Mouse (Mus musculus) stomach, embryonic 14.5 days (tissue): ENCODE measurements around the gene L1cam. TPM values are rescaled to one million over a fixed set of nuclear protein-coding genes. Genes with fewer than 3 reads are reported as not detected.

Experiments
- ATAC-seq: fragments of 200-750 bp; cut with Nextera tagmentation; 2 replicates; pipeline ENCODE4 v1.8.0; 2017; ENCODE audit warnings: low read depth, moderate TSS enrichment; ENCODE audit not compliant: insufficient number of reproducible peaks, insufficient read depth, low FRiP score
- H3K27ac ChIP-seq: fragments of 300-500 bp; sonication (generic); 2 replicates; pipeline ENCODE4 v1.5.1; 2014; ENCODE audit warnings: mild to moderate bottlenecking, low read length, moderate library complexity, mixed read lengths
- H3K27me3 ChIP-seq: fragments of 300-500 bp; sonication (generic); 2 replicates; pipeline ENCODE4 v1.6.1; 2014; ENCODE audit warnings: low read length, control low read depth, mixed read lengths; ENCODE audit not compliant: control insufficient read depth, insufficient read depth
- H3K36me3 ChIP-seq: fragments of 300-500 bp; sonication (generic); 2 replicates; pipeline ENCODE4 v1.6.1; 2014; ENCODE audit warnings: mild to moderate bottlenecking, control low read depth, low read length, moderate library complexity, mixed read lengths; ENCODE audit not compliant: control insufficient read depth, insufficient read depth
- H3K4me1 ChIP-seq: fragments of 300-500 bp; sonication (generic); 2 replicates; pipeline ENCODE4 v1.6.1; 2014; ENCODE audit warnings: low read length, control low read depth, mixed read lengths; ENCODE audit not compliant: control insufficient read depth, insufficient read depth
- H3K4me2 ChIP-seq: fragments of 300-500 bp; sonication (generic); replicated peaks from 2 replicates; pipeline ENCODE4 v1.6.1; 2014; ENCODE audit warnings: low read depth, low read length, control low read depth
- H3K4me3 ChIP-seq: fragments of 300-500 bp; sonication (generic); 2 replicates; pipeline ENCODE4 v1.5.1; 2014; ENCODE audit warnings: low read depth, low read length, control low read depth
- H3K9ac ChIP-seq: fragments of 300-500 bp; sonication (generic); replicated peaks from 2 replicates; pipeline ENCODE4 v1.6.1; 2014; ENCODE audit warnings: low read depth, mild to moderate bottlenecking, control low read depth, low read length, moderate library complexity, mixed read lengths
- H3K9me3 ChIP-seq: fragments of 300-500 bp; sonication (generic); 2 replicates; pipeline ENCODE4 v1.6.1; 2016; ENCODE audit warnings: low read depth, low read length, control low read depth; ENCODE audit not compliant: control insufficient read depth
- whole genome bisulfite sequencing: fragments of 180-500 bp; shearing (Covaris S2); extraction: QIAGEN DNeasy Blood & Tissue Kit; methylation state at CpG from one replicate; pipeline ENCODE4 v1.1.7; 2014; 5-methylcytosine and 5-hydroxymethylcytosine counted together
- polyA plus RNA-seq: library from polyadenylated mRNA; unstranded; fragments of >200 nt; fragmentation: Nextera tagmentation; extraction: Ambion mirVana; gene quantifications from 2 replicates; pipeline ENCODE4 v1.2.1, GENCODE M21; 2014

The L1cam gene
- polyA plus RNA-seq, 1 experiment from 2014 or later: 12.1 TPM

- Histone ChIP-seq H3K27ac (0 out of 2 replicates have a peak within 1 kb of the TSS, but pooled peaks have one; percentile 27), H3K4me2 (peak within 1 kb of the TSS; percentile 44), H3K27me3 (no peaks in the 10 kb centered on the region), H3K4me1 (no peaks in the 10 kb centered on the region), H3K36me3 (no peaks in the 10 kb centered on the region), H3K9me3 (no peaks in the 10 kb centered on the region), H3K9ac (peak within 1 kb of the TSS; percentile 64), H3K4me3 (peak within 1 kb of the TSS; percentile 55)
- peak; percentile 85 for ATAC-seq
- WGBS: 21% methylated on average over 60 of the region's 84 CpGs
These were observed 71.4 kb downstream of the L1cam start, which contains the start of gene Pdzd4 for GRCm38 (mm10) chrX:73824185-73825151. Gene Pdzd4 (minus strand): TSS chrX:73824969.

GRCm38 (mm10) chrX:73823747-73824146, 72.2 kb downstream of the L1cam start:
- Histone ChIP-seq H3K27me3 (no peaks in the 10 kb centered on the region), H3K9me3 (no peaks in the 10 kb centered on the region), H3K4me3 (peak overlapping the region; percentile 55), H3K4me1 (no peaks in the 10 kb centered on the region), H3K4me2 (peak overlapping the region; percentile 44), H3K27ac (no peak overlapping the region), H3K9ac (no peak overlapping the region; the same call in 1 of the 2 replicates), H3K36me3 (no peaks in the 10 kb centered on the region)
- 0 out of 2 replicates have a peak, but pooled peaks have one; percentile 6 for ATAC-seq
- 24% methylated on average over 17 of the region's 17 CpGs for WGBS

GRCm38 (mm10) chrX:73816596-73817314, 79.2 kb downstream of the L1cam start:
- WGBS: 56% methylated on average over 3 of the region's 3 CpGs
- Histone ChIP-seq H3K4me3 (no peak overlapping the region), H3K36me3 (no peaks in the 10 kb centered on the region), H3K4me1 (no peaks in the 10 kb centered on the region), H3K27me3 (0 out of 2 replicates have a peak, but pooled peaks cover 4% of the 10 kb centered on the region), H3K9ac (no peak overlapping the region), H3K4me2 (no peak overlapping the region), H3K27ac (no peak overlapping the region), H3K9me3 (no peaks in the 10 kb centered on the region)
- ATAC-seq: no peak

GRCm38 (mm10) chrX:73815072-73815471, 80.8 kb downstream of the L1cam start:
- no peaks in the 10 kb centered on the region for H3K4me1 ChIP-seq
- H3K36me3 ChIP-seq: no peaks in the 10 kb centered on the region
- H3K4me3 ChIP-seq: peak overlapping the region; percentile 23
- ATAC-seq: 0 out of 2 replicates have a peak, but pooled peaks have one; percentile 61
- no peak overlapping the region for H3K27ac ChIP-seq
- H3K4me2 ChIP-seq: peak overlapping the region; percentile 33
- H3K9me3 ChIP-seq: no peaks in the 10 kb centered on the region
- H3K27me3 ChIP-seq: 0 out of 2 replicates have a peak, but pooled peaks cover 4% of the 10 kb centered on the region
- 22% methylated on average over 14 of the region's 14 CpGs for WGBS
- no peak overlapping the region for H3K9ac ChIP-seq

- Histone ChIP-seq H3K27me3 (no peaks in the 10 kb centered on the region), H3K4me2 (no peak overlapping the region), H3K9me3 (no peaks in the 10 kb centered on the region), H3K4me3 (no peak overlapping the region), H3K27ac (no peak overlapping the region), H3K4me1 (no peaks in the 10 kb centered on the region), H3K9ac (no peak overlapping the region), H3K36me3 (no peaks in the 10 kb centered on the region)
- WGBS: 54% methylated on average over 1 of the region's 1 CpGs
- no peak for ATAC-seq
These were observed 90.1 kb downstream of the L1cam start for GRCm38 (mm10) chrX:73805814-73806213.

Other genes starting within 250 kb of the L1cam start
- 27.0 and 27.7 TPM in 2 replicates for gene Pnck, start 236.0 kb downstream of the L1cam start, polyA plus RNA-seq
- gene Slc6a8, start 223.0 kb downstream of the L1cam start, polyA plus RNA-seq: 11.0 and 12.2 TPM in 2 replicates
- 254 and 260 TPM in 2 replicates for gene Bcap31, start 179.9 kb downstream of the L1cam start, polyA plus RNA-seq
- gene Abcd1, start 179.5 kb downstream of the L1cam start, polyA plus RNA-seq: 19.2 and 19.6 TPM in 2 replicates
- 0.59 and 0.78 TPM in 2 replicates for gene Plxnb3, start 139.0 kb downstream of the L1cam start, polyA plus RNA-seq
- gene Srpk3, start 121.7 kb downstream of the L1cam start, polyA plus RNA-seq: 2.3 and 2.7 TPM in 2 replicates
- gene Idh3g, start 109.2 kb downstream of the L1cam start, polyA plus RNA-seq: 217 and 238 TPM in 2 replicates
- 227 and 236 TPM in 2 replicates for gene Ssr4, start 109.1 kb downstream of the L1cam start, polyA plus RNA-seq
- gene Pdzd4, start 71.1 kb downstream of the L1cam start, polyA plus RNA-seq: 1.6 and 1.9 TPM in 2 replicates
- not detected in 2 replicates for gene Avpr2, start 4.0 kb downstream of the L1cam start, polyA plus RNA-seq
- gene Arhgap4, start 25.8 kb upstream of the L1cam start, polyA plus RNA-seq: 3.0 and 3.2 TPM in 2 replicates
- 126 and 137 TPM in 2 replicates for gene Naa10, start 25.8 kb upstream of the L1cam start, polyA plus RNA-seq
- 38.6 and 43.9 TPM in 2 replicates for gene Renbp, start 34.7 kb upstream of the L1cam start, polyA plus RNA-seq
- 73.9 and 80.1 TPM in 2 replicates for gene Hcfc1, start 70.3 kb upstream of the L1cam start, polyA plus RNA-seq
- 52.7 and 58.5 TPM in 2 replicates for gene Irak1, start 127.8 kb upstream of the L1cam start, polyA plus RNA-seq
- gene Opn1mw, start 231.4 kb upstream of the L1cam start, polyA plus RNA-seq: not detected in 2 replicates
- 12.9 and 13.4 TPM in 2 replicates for gene Mecp2, start 239.3 kb upstream of the L1cam start, polyA plus RNA-seq